Mouse (Mus musculus): ENCODE measurements around the gene Paxx.

GRCm38 (mm10) chr2:25442682-25443081 is 18.2 kb downstream of the Paxx start:
- TF ChIP-seq POLR2A (IDR thresholded peaks at IDR 0.05; ENCODE audit: control insufficient read depth, low read depth, low read length): no peak
- no peak for TF ChIP-seq CTCF (IDR thresholded peaks at IDR 0.05; ENCODE audit: control insufficient read depth, insufficient read depth, insufficient replicate concordance, low read depth, low read length)

All from testis, adult 2 months (tissue).